Mouse (Mus musculus) bone marrow macrophage, adult 2 months (primary cell): Measurements from ENCODE around the gene Cyfip2.

Experiments
- CTCF ChIP-seq: IDR thresholded peaks from 2 replicates; pipeline ENCODE4 v1.5.1; 2012; ENCODE audit warnings: low read depth, mild to moderate bottlenecking, low read length, moderate library complexity
- POLR2A ChIP-seq: IDR thresholded peaks from 2 replicates; pipeline ENCODE4 v1.6.1; 2012; ENCODE audit warnings: mild to moderate bottlenecking, low read depth, low read length, borderline replicate concordance

- TF ChIP-seq POLR2A (no peak), CTCF (no peak)
These were observed 53.9 kb downstream of the Cyfip2 start for GRCm38 (mm10) chr11:46258749-46259148.
